Mouse (Mus musculus) bone marrow macrophage, adult 2 months (primary cell): ENCODE measurements around the gene Dyrk1a.

Experiments used
- CTCF ChIP-seq: IDR thresholded peaks from 2 replicates; pipeline ENCODE4 v1.5.1; 2012; ENCODE audit warnings: low read depth, mild to moderate bottlenecking, low read length, moderate library complexity
- POLR2A ChIP-seq: IDR thresholded peaks from 2 replicates; pipeline ENCODE4 v1.6.1; 2012; ENCODE audit warnings: mild to moderate bottlenecking, low read depth, low read length, borderline replicate concordance

- no peak for TF ChIP-seq POLR2A
- no peak for TF ChIP-seq CTCF
These were observed 9.5 kb downstream of the Dyrk1a start for GRCm38 (mm10) chr16:94579348-94579747.
